Mouse (Mus musculus) lung, adult 2 months (tissue): ENCODE data around the gene Slc12a1.

Experiments used
- CTCF ChIP-seq: fragments of 200-500 bp; IDR thresholded peaks from 2 replicates; pipeline ENCODE4 v1.5.1; 2011; ENCODE audit warnings: mild to moderate bottlenecking, low read length, control low read depth; ENCODE audit not compliant: insufficient read depth
- POLR2A ChIP-seq: fragments of 200-500 bp; IDR thresholded peaks from 2 replicates; pipeline ENCODE4 v1.6.1; 2011; ENCODE audit warnings: low read depth, mild to moderate bottlenecking, control low read depth, low read length, borderline replicate concordance; ENCODE audit errors: extremely low read depth

GRCm38 (mm10) chr2:125276692-125277091 lies 124.4 kb downstream of the Slc12a1 start:
- TF ChIP-seq POLR2A (no peak), CTCF (no peak)
